ENCODE assay signal across 16 mouse cellular contexts in genomic region chr8:10763907-10764306, GRCm38 (mm10).
"Had no signal": no experiment of that assay in that cellular context is flagged by ENCODE, and none has a peak within 500 bp of the region (broad histone marks: within the 10 kb centered on the region; RNA-seq: fewer than 3 reads in every experiment).

No protein-coding gene starts in this region.

- H3K36me3 ChIP-seq: limb, embryonic 15.5 days; midbrain, embryonic 12.5 days had no signal

- H3K27ac ChIP-seq: limb, embryonic 15.5 days; liver, embryonic 14.5 days; midbrain, embryonic 12.5 days had no signal

- H3K4me3 ChIP-seq: limb, embryonic 15.5 days; midbrain, embryonic 12.5 days; myocyte had no signal

- DNase-seq: kidney, adult 18-20 months; kidney, adult 9 months; kidney, postnatal 14 days; kidney, postnatal 4 days; left cerebral cortex, postnatal 4 days; liver, postnatal 0 days; lung, embryonic 14.5 days; thymus, adult 2 months; thymus, postnatal 14 days; thymus, postnatal 4 days had no signal

- ATAC-seq: liver, postnatal 0 days; lung, postnatal 0 days; midbrain, embryonic 16.5 days had no signal

- H3K9me3 ChIP-seq: limb, embryonic 15.5 days; midbrain, embryonic 12.5 days had no signal

- H3K27me3 ChIP-seq: limb, embryonic 15.5 days had no signal
